Mouse (Mus musculus) E14TG2a.4 (cell line): ENCODE measurements at regions not wholly inside any gene's neighbourhood (a gene's known extent, or its start where the extent isn't known, plus 50 kb on each side); places are given as distances from the start of the nearest gene placed in this dataset.

Experiments
- CTCF ChIP-seq: conservative IDR thresholded peaks from 2 replicates; pipeline ENCODE4 v1.5.1; 2014; ENCODE audit warnings: low read length
- POU5F1 ChIP-seq: IDR thresholded peaks from 2 replicates; pipeline ENCODE4 v1.6.1; 2014; ENCODE audit warnings: low read length, borderline replicate concordance

DNA sequence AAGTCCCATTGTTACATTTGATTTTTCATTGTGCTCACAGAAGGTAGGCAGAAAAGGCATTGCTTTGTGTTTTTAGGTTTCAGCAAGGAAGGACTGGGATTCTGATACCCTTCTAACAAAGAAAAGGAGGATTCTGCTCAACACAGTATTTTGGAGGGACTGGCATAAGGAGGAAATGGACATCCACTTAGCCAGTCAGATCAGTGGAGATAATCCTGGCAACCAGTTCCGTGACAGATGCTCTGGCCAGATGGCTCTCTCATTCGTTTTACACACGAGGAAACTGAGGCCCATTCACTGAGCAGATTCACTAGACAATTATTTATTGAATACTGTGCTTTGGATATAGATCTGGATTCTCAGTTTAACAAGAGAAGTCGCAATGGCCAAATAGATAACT, 178.2 kb upstream of the Rps6ka3 start:
- TF ChIP-seq CTCF (no peak), POU5F1 (no peak)
